1 mouse cellular context compared by ENCODE assay signal in genomic region chr19:37517419-37517818, GRCm38 (mm10).
TF ChIP-seq lines count a peak whose summit lies in the region.

No protein-coding gene starts in this region.

TF ChIP-seq in MEL, 35 proteins besides CTCF, POLR2A, EP300 and RAD21 (continued from another document):
- TF ChIP-seq POLR2AphosphoS2 (IDR thresholded peaks at IDR 0.05; ENCODE audit: low read length) (no peak), NRF1 (IDR thresholded peaks at IDR 0.05; ENCODE audit: insufficient read depth, low read depth, low read length, poor library complexity, severe bottlenecking) (no peak), TAL1 (IDR thresholded peaks at IDR 0.05; ENCODE audit: low read length) (peak; percentile 37), SIN3A (IDR thresholded peaks at IDR 0.05; ENCODE audit: low read length) (no peak), MEF2A (IDR thresholded peaks at IDR 0.05; ENCODE audit: extremely low read depth, insufficient replicate concordance, low read depth, low read length, poor library complexity, severe bottlenecking) (no peak), MAFK (IDR thresholded peaks at IDR 0.05; ENCODE audit: borderline replicate concordance, low read depth, low read length) (no peak), TBP (IDR thresholded peaks at IDR 0.05; ENCODE audit: low read depth, low read length) (no peak)
